Mouse (Mus musculus): ENCODE measurements at regions not wholly inside any gene's neighbourhood (a gene's known extent, or its start where the extent isn't known, plus 50 kb on each side); places are given as distances from the start of the nearest gene placed in this dataset.
A peak's percentile ranks its signal among the peaks of the same experiment; 100 is the strongest.

GRCm38 (mm10) chrX:158236206-158236605 is 193.1 kb upstream of the Cnksr2 start:
- peak; percentile 4 to 8 for DNase-seq (ENCODE audit: low spot score in 2 of 2)

GRCm38 (mm10) chrX:158209167-158209566 is 166.1 kb upstream of the Cnksr2 start:
- DNase-seq (ENCODE audit: low spot score in 2 of 2) = no peak

GRCm38 (mm10) chrX:158195536-158195935 is 152.4 kb upstream of the Cnksr2 start:
- no peak for DNase-seq (ENCODE audit: low spot score in 2 of 2)

- DNase-seq (ENCODE audit: low spot score in 2 of 2) = no peak
Measured at GRCm38 (mm10) chrX:158181486-158181885, 138.4 kb upstream of the Cnksr2 start.

- DNase-seq (ENCODE audit: low spot score in 2 of 2) = no peak
Measured at GRCm38 (mm10) chrX:158180356-158180755, 137.3 kb upstream of the Cnksr2 start.

GRCm38 (mm10) chrX:158135870-158136557 is 92.9 kb upstream of the Cnksr2 start:
- no peak for DNase-seq (ENCODE audit: low spot score in 2 of 2)

GRCm38 (mm10) chrX:158133526-158133925 is 90.4 kb upstream of the Cnksr2 start:
- no peak for DNase-seq (ENCODE audit: low spot score in 2 of 2)
